Mouse (Mus musculus) R1 (cell line): ENCODE measurements at regions not wholly inside any gene's neighbourhood (a gene's known extent, or its start where the extent isn't known, plus 50 kb on each side); places are given as distances from the start of the nearest gene placed in this dataset.

Experiments used
- DNase-seq: peaks from one replicate; pipeline ENCODE4 v3.0.0-alpha.2; 2018; ENCODE audit warnings: low read depth, low spot score

GRCm38 (mm10) chr2:7840612-7841011 lies 331.2 kb upstream of the Celf2 start:
- DNase-seq = no peak

GRCm38 (mm10) chr2:7837877-7838276 lies 328.5 kb upstream of the Celf2 start:
- no peak for DNase-seq

- DNase-seq = no peak
These were observed 321.9 kb upstream of the Celf2 start for GRCm38 (mm10) chr2:7831239-7831638.

GRCm38 (mm10) chr2:7826272-7826671 lies 316.9 kb upstream of the Celf2 start:
- no peak for DNase-seq

GRCm38 (mm10) chr2:7796415-7796814 lies 287.1 kb upstream of the Celf2 start:
- DNase-seq = no peak

- no peak for DNase-seq
These were observed 283.2 kb upstream of the Celf2 start for GRCm38 (mm10) chr2:7792456-7793145.

GRCm38 (mm10) chr2:7778610-7779009 lies 269.2 kb upstream of the Celf2 start:
- DNase-seq = peak; percentile 43

- DNase-seq = no peak
These were observed 224.9 kb upstream of the Celf2 start for GRCm38 (mm10) chr2:7734097-7734730.

GRCm38 (mm10) chr2:7730960-7731359 lies 221.6 kb upstream of the Celf2 start:
- no peak for DNase-seq

GRCm38 (mm10) chr2:7722283-7722935 lies 213.0 kb upstream of the Celf2 start:
- no peak for DNase-seq

GRCm38 (mm10) chr2:7711046-7711445 lies 201.7 kb upstream of the Celf2 start:
- no peak for DNase-seq

- no peak for DNase-seq
These were observed 201.1 kb upstream of the Celf2 start for GRCm38 (mm10) chr2:7710476-7710875.

GRCm38 (mm10) chr2:7683355-7683754 lies 174.0 kb upstream of the Celf2 start:
- DNase-seq = no peak

- no peak for DNase-seq
These were observed 131.5 kb upstream of the Celf2 start for GRCm38 (mm10) chr2:7640892-7641291.

- no peak for DNase-seq
These were observed 113.4 kb upstream of the Celf2 start for GRCm38 (mm10) chr2:7622716-7623285.

GRCm38 (mm10) chr2:7619888-7620664 lies 110.7 kb upstream of the Celf2 start:
- DNase-seq = no peak

- DNase-seq = no peak
These were observed 68.8 kb upstream of the Celf2 start for GRCm38 (mm10) chr2:7578196-7578595.
